Mouse (Mus musculus): Measurements from ENCODE around the gene Tigar. TPM values are rescaled to one million over a fixed set of nuclear protein-coding genes. Genes with fewer than 3 reads are reported as not detected.

Gene Tigar
- polyA plus RNA-seq (2015; fragmentation: Nextera tagmentation; extraction: Ambion mirVana), result 1.0 and 1.4 TPM in 2 replicates

GRCm38 (mm10) chr6:127109402-127109930 is at the start of gene Tigar:
Gene Tigar, minus strand, starts transcription at chr6:127109557.

GRCm38 (mm10) chr6:127152106-127152951 is 43.0 kb upstream of the Tigar start, which contains the start of gene Ccnd2:
Gene Ccnd2, minus strand, starts transcription at chr6:127152193.

GRCm38 (mm10) chr6:127072817-127073216 is 36.5 kb downstream of the Tigar start, which contains the start of gene Fgf23:
Gene Fgf23, plus strand, starts transcription at chr6:127072902.

Other genes starting within 250 kb of the Tigar start
- gene Dyrk4, start 187.7 kb downstream of the Tigar start, polyA plus RNA-seq (2015; fragmentation: Nextera tagmentation; extraction: Ambion mirVana), result 0.07 TPM in 1 of 2 replicates, not detected in the other
- 69.1 and 78.4 TPM in 2 replicates for gene Rad51ap1, start 170.0 kb downstream of the Tigar start, polyA plus RNA-seq (2015; fragmentation: Nextera tagmentation; extraction: Ambion mirVana)
- 16.3 and 17.3 TPM in 2 replicates for gene D6Wsu163e, start 169.6 kb downstream of the Tigar start, polyA plus RNA-seq (2015; fragmentation: Nextera tagmentation; extraction: Ambion mirVana)
- gene Fgf6, start 94.0 kb downstream of the Tigar start, polyA plus RNA-seq (2015; fragmentation: Nextera tagmentation; extraction: Ambion mirVana), result not detected in 2 replicates
- not detected in 2 replicates for gene Fgf23, start 36.7 kb downstream of the Tigar start, polyA plus RNA-seq (2015; fragmentation: Nextera tagmentation; extraction: Ambion mirVana)
- gene Ccnd2, start 42.6 kb upstream of the Tigar start, polyA plus RNA-seq (2015; fragmentation: Nextera tagmentation; extraction: Ambion mirVana), result 107 and 132 TPM in 2 replicates